Mouse (Mus musculus): ENCODE data around the gene Ccdc24.

- TF ChIP-seq POLR2A (IDR thresholded peaks at IDR 0.05; ENCODE audit: control insufficient read depth, low read depth, low read length) (no peak), CTCF (IDR thresholded peaks at IDR 0.05; ENCODE audit: control insufficient read depth, insufficient read depth, insufficient replicate concordance, low read depth, low read length) (no peak)
These were observed 30.8 kb downstream of the Ccdc24 start for GRCm38 (mm10) chr4:117841566-117841965.
